Mouse (Mus musculus) erythroblast, embryonic 14.5 days (primary cell): ENCODE measurements around the gene Slc13a2.

Experiments used
- GATA1 ChIP-seq: IDR thresholded peaks from 2 replicates; pipeline ENCODE4 v1.6.1; 2012; ENCODE audit warnings: low read length, inconsistent platforms, mixed read lengths
- TAL1 ChIP-seq: IDR thresholded peaks from 3 replicates; pipeline ENCODE4 v1.6.1; 2012; ENCODE audit warnings: low read length, inconsistent platforms, mixed read lengths

DNA sequence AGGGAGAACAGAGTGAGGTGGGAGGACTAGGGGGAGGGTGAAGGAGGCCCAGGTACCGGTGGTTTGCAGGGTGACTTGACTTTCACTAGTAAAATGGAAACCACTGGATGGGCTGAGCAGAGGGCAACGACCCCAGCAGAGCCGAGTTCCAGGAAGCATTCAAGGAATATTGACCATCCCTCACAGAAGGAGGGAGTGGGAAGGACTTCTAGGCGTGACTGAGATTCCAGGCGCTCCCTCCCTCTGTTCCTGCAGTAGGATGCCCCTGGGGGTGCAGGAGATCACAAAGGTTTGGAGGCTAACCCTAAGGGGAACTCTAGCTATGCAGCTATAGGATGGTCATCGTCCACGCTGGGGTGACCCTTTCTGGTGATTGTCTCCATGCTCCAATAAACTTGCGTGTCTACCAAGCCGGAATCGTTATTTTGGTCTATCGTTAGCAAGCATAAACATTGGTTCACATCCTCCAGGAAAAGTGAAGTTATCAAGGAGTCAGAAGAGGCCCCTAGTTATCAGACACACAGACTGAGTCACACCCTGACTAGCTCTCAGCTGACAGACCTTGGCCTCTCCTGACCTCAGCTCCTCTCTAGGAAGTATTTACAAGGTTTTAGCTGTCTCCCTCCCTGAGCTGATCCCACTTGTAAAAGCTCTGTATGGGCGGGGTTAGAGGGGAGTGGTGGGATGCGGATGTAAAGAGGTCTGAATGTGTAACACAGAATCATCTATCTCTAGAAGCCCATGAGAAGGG, 41.4 kb upstream of the Slc13a2 start:
- TF ChIP-seq GATA1, result no peak
- no peak for TF ChIP-seq TAL1
